Mouse (Mus musculus): ENCODE results near the gene Ovgp1.

Gene Ovgp1

GRCm38 (mm10) chr3:105973411-105973810 lies at the start of gene Ovgp1:
TSS of gene Ovgp1 (plus strand) at chr3:105973711.
- in situ Hi-C loops (cut with MboI; ENCODE audit: low sequenced_read_pairs) = no loop called here

- in situ Hi-C loops (cut with MboI; ENCODE audit: low sequenced_read_pairs) = no loop called here
These were observed 48.9 kb upstream of the Ovgp1 start for GRCm38 (mm10) chr3:105924616-105925015.

GRCm38 (mm10) chr3:105927561-105928194 lies 45.8 kb upstream of the Ovgp1 start:
- in situ Hi-C loops (cut with MboI; ENCODE audit: low sequenced_read_pairs) = no loop called here

GRCm38 (mm10) chr3:105928195-105928569 lies 45.3 kb upstream of the Ovgp1 start:
- in situ Hi-C loops (cut with MboI; ENCODE audit: low sequenced_read_pairs) = no loop called here

GRCm38 (mm10) chr3:105928781-105929180 lies 44.7 kb upstream of the Ovgp1 start:
- in situ Hi-C loops (cut with MboI; ENCODE audit: low sequenced_read_pairs) = no loop called here

GRCm38 (mm10) chr3:105929821-105930220 lies 43.7 kb upstream of the Ovgp1 start:
- in situ Hi-C loops (cut with MboI; ENCODE audit: low sequenced_read_pairs) = no loop called here

- in situ Hi-C loops (cut with MboI; ENCODE audit: low sequenced_read_pairs) = no loop called here
These were observed 42.4 kb upstream of the Ovgp1 start for GRCm38 (mm10) chr3:105931095-105931494.

GRCm38 (mm10) chr3:105932240-105933071 lies 41.1 kb upstream of the Ovgp1 start, which contains the start of gene I830077J02Rik:
TSS of gene I830077J02Rik (minus strand) at chr3:105932664.
- in situ Hi-C loops (cut with MboI; ENCODE audit: low sequenced_read_pairs) = no loop called here

- in situ Hi-C loops (cut with MboI; ENCODE audit: low sequenced_read_pairs) = no loop called here
These were observed 39.6 kb upstream of the Ovgp1 start for GRCm38 (mm10) chr3:105933926-105934325.

- in situ Hi-C loops (cut with MboI; ENCODE audit: low sequenced_read_pairs) = no loop called here
These were observed 38.5 kb upstream of the Ovgp1 start for GRCm38 (mm10) chr3:105935033-105935432.

GRCm38 (mm10) chr3:105936111-105936510 lies 37.4 kb upstream of the Ovgp1 start:
- in situ Hi-C loops (cut with MboI; ENCODE audit: low sequenced_read_pairs) = no loop called here

GRCm38 (mm10) chr3:105951348-105951747 lies 22.2 kb upstream of the Ovgp1 start:
- in situ Hi-C loops (cut with MboI; ENCODE audit: low sequenced_read_pairs) = no loop called here

- in situ Hi-C loops (cut with MboI; ENCODE audit: low sequenced_read_pairs) = no loop called here
These were observed 16.3 kb upstream of the Ovgp1 start for GRCm38 (mm10) chr3:105957235-105957634.

GRCm38 (mm10) chr3:105958204-105958603 lies 15.3 kb upstream of the Ovgp1 start:
- in situ Hi-C loops (cut with MboI; ENCODE audit: low sequenced_read_pairs) = no loop called here

GRCm38 (mm10) chr3:105958974-105959580 lies 14.4 kb upstream of the Ovgp1 start, which contains the start of gene Wdr77:
TSS of gene Wdr77 (plus strand) at chr3:105959369.
- in situ Hi-C loops (cut with MboI; ENCODE audit: low sequenced_read_pairs) = no loop called here

- in situ Hi-C loops (cut with MboI; ENCODE audit: low sequenced_read_pairs) = no loop called here
These were observed 13.9 kb upstream of the Ovgp1 start for GRCm38 (mm10) chr3:105959585-105959984.

- in situ Hi-C loops (cut with MboI; ENCODE audit: low sequenced_read_pairs) = no loop called here
These were observed 13.5 kb upstream of the Ovgp1 start, which contains the start of gene Atp5f1 for GRCm38 (mm10) chr3:105959999-105960398. TSS of gene Atp5f1 (minus strand) at chr3:105960099.

- in situ Hi-C loops (cut with MboI; ENCODE audit: low sequenced_read_pairs) = no loop called here
These were observed 12.8 kb upstream of the Ovgp1 start for GRCm38 (mm10) chr3:105960700-105961099.

GRCm38 (mm10) chr3:105971831-105972446 lies 1.6 kb upstream of the Ovgp1 start:
- in situ Hi-C loops (cut with MboI; ENCODE audit: low sequenced_read_pairs) = no loop called here

GRCm38 (mm10) chr3:105974174-105974573 lies 663 bp downstream of the Ovgp1 start:
- in situ Hi-C loops (cut with MboI; ENCODE audit: low sequenced_read_pairs) = no loop called here

GRCm38 (mm10) chr3:105989611-105990010 lies 16.1 kb downstream of the Ovgp1 start:
- in situ Hi-C loops (cut with MboI; ENCODE audit: low sequenced_read_pairs) = loop anchor here (10.0 kb wide), 1 partner anchor 455 kb away; no protein-coding TSS in a partner anchor
